Mouse (Mus musculus) frontal cortex, postnatal 36 days (tissue): ENCODE results near the gene Pcca.
A peak's percentile ranks its signal among the peaks of the same experiment; 100 is the strongest.

Experiments
- DNase-seq, 2 experiments: peaks; one replicate each; pipeline ENCODE4 v3.0.0; 2022; ENCODE audit warnings: low spot score in 2 of 2

Gene Pcca

GRCm38 (mm10) chr14:122648214-122648613, 114.1 kb downstream of the Pcca start:
- DNase-seq, result no peak

DNA sequence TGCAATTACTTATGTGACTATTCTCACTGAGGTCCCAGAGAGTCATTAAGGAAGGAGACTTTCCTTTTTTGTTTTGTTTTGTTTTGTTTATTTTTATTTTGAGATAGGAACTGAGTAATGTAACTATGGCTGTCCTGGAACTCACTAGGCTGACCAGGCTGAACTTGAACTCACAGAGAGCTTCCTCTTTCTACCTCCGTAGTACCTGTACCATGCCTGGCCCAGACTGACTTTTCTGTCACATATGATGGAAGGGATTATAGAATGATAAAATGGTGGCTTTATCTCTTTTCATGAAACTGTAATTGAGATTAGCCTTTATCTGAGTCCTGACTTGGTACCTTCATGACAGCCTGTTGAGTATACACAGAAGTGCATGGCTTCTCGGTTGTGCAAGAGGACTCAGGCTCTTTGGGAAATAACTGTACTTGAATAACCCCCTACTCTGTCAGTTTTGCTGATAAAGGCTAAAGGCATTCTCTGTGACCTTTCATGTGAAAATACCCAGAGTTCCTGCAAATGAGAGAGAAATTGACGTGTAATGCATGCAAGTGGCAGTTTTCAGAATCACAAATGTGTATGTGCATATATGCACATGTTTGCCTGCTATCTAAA, 115.3 kb downstream of the Pcca start:
- DNase-seq, result no peak

GRCm38 (mm10) chr14:122651681-122652080, 117.6 kb downstream of the Pcca start:
- no peak for DNase-seq

DNA sequence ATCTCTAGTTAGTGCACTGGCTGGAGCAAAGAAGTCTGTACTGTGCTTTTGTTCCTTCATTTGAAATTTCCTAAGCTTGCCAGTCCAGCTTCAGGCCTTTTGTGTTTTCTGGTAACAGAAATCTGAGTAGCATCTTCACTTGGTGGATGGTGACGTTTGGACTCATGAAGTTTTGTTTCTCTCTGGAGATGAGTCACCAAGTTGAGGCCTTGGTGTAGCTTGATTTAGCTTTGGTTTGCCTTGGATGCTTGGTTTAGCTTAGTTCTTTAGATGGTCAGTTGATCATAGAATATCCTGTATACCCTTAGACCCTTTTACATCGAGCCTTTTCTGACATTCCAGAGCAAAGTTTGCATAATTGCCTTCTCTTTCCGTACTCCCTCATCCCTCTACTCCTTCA, 141.5 kb downstream of the Pcca start:
- DNase-seq, result no peak

GRCm38 (mm10) chr14:122683645-122684044, 149.5 kb downstream of the Pcca start:
- no peak for DNase-seq

DNA sequence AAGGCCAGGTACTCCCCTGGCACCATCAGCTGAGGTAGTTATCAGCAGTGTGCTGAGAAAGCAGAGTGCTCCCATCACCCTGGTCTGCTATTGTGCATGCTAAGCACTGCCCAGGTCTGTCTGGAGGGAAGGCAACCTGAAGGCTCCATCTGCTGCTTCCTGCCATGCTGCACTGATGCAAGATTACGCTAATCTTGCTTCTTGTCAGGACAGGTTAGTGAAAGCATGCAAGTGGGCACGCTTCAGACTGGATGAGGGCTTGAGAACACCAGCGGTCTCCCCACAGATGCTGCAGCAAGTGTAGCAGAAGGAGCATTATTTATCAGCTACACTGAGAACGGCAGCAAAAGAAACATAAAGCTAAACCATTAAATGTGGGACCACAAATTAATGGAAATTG, 150.1 kb downstream of the Pcca start:
- DNase-seq, result no peak

GRCm38 (mm10) chr14:122684811-122685210, 150.7 kb downstream of the Pcca start:
- DNase-seq, result no peak

- DNase-seq, result no peak
These were observed 153.3 kb downstream of the Pcca start for GRCm38 (mm10) chr14:122687398-122687797.

- no peak for DNase-seq
These were observed 154.3 kb downstream of the Pcca start for GRCm38 (mm10) chr14:122688378-122688777.

DNA sequence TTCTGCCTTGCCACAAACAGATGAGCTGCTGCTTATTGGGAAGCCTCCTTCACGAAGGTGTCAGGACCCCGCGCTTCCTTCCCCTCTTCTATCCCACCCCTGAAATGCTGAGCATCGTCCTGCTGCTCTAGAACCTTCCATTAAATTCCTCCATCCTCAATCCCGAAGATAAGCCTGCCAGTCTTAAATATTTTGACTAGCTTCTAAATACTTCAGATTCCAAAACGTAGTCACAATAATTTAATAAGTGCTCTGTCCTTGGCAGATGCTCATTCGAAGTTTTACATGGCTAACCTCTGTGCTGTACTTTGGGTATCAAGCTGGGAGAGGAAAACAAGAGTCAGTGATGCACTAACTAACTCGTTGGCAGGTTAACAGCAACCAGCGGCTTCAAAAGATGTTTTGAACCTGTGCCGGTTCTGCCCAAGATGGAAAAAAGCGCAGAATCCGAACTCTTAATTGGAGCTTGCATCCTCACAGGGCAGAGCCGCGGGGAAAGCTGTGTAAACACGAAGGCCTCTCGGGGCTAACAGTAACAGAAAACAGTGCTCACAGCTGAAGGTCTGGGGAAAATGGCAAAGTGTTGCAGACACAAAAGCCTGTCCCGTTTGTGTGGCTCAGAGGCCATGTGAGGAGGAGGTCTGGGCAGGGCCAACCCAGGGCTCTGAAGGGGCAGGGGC, 155.2 kb downstream of the Pcca start:
- peak in 1 of 2 experiments; percentile 3 for DNase-seq

GRCm38 (mm10) chr14:122691555-122691954, 157.4 kb downstream of the Pcca start:
- DNase-seq, result no peak

- no peak for DNase-seq
These were observed 166.2 kb downstream of the Pcca start for GRCm38 (mm10) chr14:122700333-122700732.

GRCm38 (mm10) chr14:122713793-122714192, 179.7 kb downstream of the Pcca start:
- DNase-seq, result no peak

- no peak for DNase-seq
These were observed 180.8 kb downstream of the Pcca start for GRCm38 (mm10) chr14:122714911-122715310.

GRCm38 (mm10) chr14:122716057-122716456, 181.9 kb downstream of the Pcca start:
- no peak for DNase-seq

DNA sequence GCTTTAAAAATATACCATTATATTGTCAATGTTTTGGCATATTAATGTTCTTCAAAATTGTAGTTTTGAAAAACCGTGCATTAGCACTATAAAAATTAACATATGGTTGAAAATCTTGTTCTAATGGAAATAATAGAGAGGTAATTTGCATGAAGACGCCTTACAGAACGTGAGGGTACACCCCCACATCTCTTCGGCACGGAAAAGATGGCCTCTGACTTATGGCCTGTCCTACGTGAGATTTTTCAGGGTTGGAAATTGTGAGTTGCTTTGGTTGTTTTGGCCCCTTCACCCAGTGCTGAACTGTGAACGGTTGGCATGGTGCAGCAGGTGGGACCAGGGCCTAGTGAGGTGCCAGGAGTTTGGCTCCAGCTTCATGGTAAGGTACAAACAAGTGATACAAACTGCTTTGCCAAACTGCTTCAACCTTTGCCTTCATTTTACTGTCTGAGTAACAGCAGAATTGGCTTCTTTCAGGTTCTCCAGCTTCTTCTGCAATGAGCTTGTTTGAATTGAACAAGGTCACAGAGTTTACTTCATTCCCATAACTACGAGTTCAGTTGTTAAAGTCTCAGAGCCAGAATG, 185.5 kb downstream of the Pcca start:
- no peak for DNase-seq

DNA sequence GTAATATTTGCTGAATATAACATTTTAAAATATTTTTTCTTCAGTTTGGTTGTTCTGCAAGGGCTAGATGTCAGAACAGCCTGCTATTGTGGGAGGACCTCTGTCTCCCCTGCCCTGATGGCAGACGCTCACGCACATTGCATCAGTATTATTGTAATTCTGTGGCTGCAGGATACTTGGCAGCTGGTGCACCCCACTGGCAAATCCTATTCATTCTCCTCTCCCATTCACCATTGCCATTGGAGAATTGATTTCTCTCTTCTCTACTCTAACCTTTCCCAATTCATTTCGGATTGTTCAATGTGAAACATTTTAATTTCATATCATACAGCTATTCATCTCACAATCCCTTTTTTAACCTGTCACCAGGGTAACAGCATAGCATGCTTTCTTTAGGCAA, 186.9 kb downstream of the Pcca start:
- DNase-seq, result peak in 1 of 2 experiments; percentile 10

- no peak for DNase-seq
These were observed 187.6 kb downstream of the Pcca start for GRCm38 (mm10) chr14:122721750-122722149.

- no peak for DNase-seq
These were observed 192.3 kb downstream of the Pcca start for GRCm38 (mm10) chr14:122726456-122726855.

DNA sequence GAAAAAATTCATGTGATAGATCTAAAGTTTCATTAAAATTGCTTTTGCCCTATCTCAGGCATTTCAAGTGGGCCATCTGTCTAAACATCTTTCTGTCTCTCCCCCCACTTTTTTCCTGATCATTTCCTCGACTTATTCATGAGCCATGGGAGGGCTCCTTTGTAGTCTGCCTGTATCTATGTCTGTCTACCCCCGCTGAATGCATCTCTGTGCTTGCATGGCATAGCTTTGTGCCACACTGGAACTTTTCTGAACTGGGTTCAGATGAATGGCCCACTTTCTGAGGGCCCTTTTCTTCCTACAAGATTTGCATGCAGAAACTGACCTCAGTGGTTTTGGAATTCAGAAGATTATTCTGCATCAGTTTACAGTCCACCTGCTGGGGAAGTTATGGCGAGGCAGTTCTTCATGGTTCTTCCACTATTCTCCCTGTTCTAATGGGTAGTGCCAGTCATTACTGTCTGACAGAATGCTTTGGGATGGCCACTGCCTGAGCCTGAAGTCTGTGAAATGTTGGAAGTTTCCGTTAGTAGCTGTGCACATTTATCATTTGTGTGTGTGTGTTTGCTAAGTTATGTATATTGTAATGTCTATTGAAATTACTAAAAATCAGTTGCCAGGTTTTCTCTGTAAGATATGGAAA, 195.4 kb downstream of the Pcca start:
- no peak for DNase-seq

- no peak for DNase-seq
These were observed 196.9 kb downstream of the Pcca start for GRCm38 (mm10) chr14:122730921-122731551.

DNA sequence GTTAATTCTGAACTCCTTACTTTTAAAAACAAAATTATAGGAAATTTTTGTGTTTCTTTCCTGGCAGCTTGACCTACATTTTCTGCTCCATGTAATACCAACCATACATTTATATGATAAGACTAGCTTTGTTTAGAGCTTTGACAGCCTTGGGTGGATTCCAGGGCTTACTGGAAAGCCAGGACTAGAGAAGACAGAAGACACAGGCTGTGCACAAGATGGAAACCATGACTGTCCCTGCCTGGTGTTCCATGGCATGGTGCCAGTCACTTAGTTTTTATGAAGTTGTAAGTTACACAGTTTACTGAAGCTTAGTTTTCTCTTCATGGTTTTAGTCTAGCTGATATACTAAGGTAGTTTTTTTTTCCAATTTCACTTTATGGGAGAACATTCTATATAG, 202.7 kb downstream of the Pcca start:
- DNase-seq, result no peak
